Mouse (Mus musculus): ENCODE results near the gene Carns1.

DNA sequence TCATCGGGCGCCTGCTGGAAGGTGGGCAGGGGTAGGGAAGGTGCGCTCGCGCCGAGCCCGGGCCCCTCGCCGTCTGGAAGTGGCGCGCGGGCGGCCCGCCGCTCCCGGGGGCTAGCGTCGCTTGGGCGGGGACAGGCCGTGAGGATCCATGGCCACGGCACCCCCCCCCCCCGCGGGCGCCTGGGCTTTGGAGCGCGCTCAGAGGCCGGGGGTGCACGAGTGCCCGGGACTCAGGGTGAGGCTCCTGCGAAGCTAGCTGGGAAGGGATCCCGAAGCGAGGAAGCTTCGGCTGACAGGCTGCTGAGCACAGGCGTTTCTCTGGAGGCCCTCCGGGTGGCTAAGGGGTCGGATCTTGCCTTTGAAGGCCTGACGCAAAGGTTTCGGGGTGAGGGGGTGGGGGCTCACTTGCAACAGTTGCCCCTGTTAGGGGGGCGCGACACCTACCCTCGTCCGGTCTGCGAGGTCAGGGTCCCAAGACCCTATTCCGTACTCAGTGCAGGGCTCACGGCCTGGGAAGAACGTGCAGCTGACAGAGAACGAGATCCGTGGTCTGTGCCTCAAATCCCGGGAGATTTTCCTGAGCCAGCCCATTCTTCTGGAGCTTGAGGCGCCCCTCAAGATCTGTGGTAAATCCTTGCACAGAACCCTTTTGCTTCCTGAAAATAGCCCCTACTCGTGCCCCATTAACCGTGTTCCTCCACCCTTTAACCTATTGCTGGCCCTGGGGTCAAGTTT is 17.1 kb upstream of the Carns1 start:
- TF ChIP-seq CTCF (IDR thresholded peaks at IDR 0.05) (no peak), EP300 (IDR thresholded peaks at IDR 0.05) (no peak)
